Mouse (Mus musculus) ES-Bruce4 (cell line): ENCODE measurements around the gene Olfr173. TPM values are rescaled to one million over a fixed set of nuclear protein-coding genes. Genes with fewer than 3 reads are reported as not detected.

Source experiments
- H3K27ac ChIP-seq: 2 replicates; pipeline ENCODE4 v1.5.1; 2012; ENCODE audit warnings: low read length, inconsistent platforms; ENCODE audit not compliant: insufficient read depth
- H3K27me3 ChIP-seq: 2 replicates; pipeline ENCODE4 v1.6.1; 2012; ENCODE audit warnings: mild to moderate bottlenecking, low read length, inconsistent platforms; ENCODE audit not compliant: control insufficient read depth, poor library complexity, insufficient read depth, severe bottlenecking
- H3K36me3 ChIP-seq: 2 replicates; pipeline ENCODE4 v1.6.1; 2012; ENCODE audit warnings: inconsistent platforms, mild to moderate bottlenecking, low read length, moderate library complexity; ENCODE audit not compliant: control insufficient read depth, poor library complexity, insufficient read depth, severe bottlenecking
- H3K4me1 ChIP-seq: one replicate; pipeline ENCODE4 v1.8.1; 2011; ENCODE audit warnings: low read length; ENCODE audit not compliant: control insufficient read depth, insufficient read depth
- H3K4me3 ChIP-seq: 2 replicates; pipeline ENCODE4 v1.5.1; 2011; ENCODE audit warnings: low read depth, mild to moderate bottlenecking, low read length
- H3K9ac ChIP-seq: 2 replicates; pipeline ENCODE4 v1.6.1; 2012; ENCODE audit warnings: low read depth, mild to moderate bottlenecking, inconsistent platforms; ENCODE audit not compliant: poor library complexity, severe bottlenecking
- H3K9me3 ChIP-seq: replicated peaks from 2 replicates; pipeline ENCODE4 v1.6.1; 2012; ENCODE audit warnings: mild to moderate bottlenecking, low read length, inconsistent platforms; ENCODE audit not compliant: control insufficient read depth, poor library complexity, insufficient read depth, severe bottlenecking
- CTCF ChIP-seq: IDR thresholded peaks from one replicate; pipeline ENCODE4 v1.8.1; 2011; ENCODE audit warnings: low read depth, low read length
- EP300 ChIP-seq: IDR thresholded peaks from 2 replicates; pipeline ENCODE4 v1.6.1; 2011; ENCODE audit warnings: low read depth, low read length; ENCODE audit not compliant: insufficient read depth
- POLR2A ChIP-seq: IDR thresholded peaks from one replicate; pipeline ENCODE4 v1.8.1; 2011; ENCODE audit warnings: low read length; ENCODE audit not compliant: insufficient read depth
- polyA plus RNA-seq: library from polyadenylated mRNA; stranded (reverse); fragments of >200 nt; gene quantifications from 2 replicates; pipeline ENCODE4 v1.2.4, GENCODE M21; 2011; ENCODE audit warnings: low read depth; ENCODE audit not compliant: missing spikeins, insufficient read depth, insufficient read length

Olfr173 gene
- not detected in 2 replicates for polyA plus RNA-seq

- no peaks in the 10 kb centered on the region for H3K27me3 ChIP-seq
- no peaks in the 10 kb centered on the region for H3K4me1 ChIP-seq
Observed at GRCm38 (mm10) chr16:58800168-58800567, at the start of gene Olfr173. Gene Olfr173 (minus strand): TSS chr16:58800268.

GRCm38 (mm10) chr16:58826732-58827319, 26.8 kb upstream of the Olfr173 start, which contains the start of gene Olfr175-ps1:
Gene Olfr175-ps1 (minus strand): TSS chr16:58826782.
- no peak within 1 kb of the TSS for H3K9ac ChIP-seq
- no peaks in the 10 kb centered on the region for H3K36me3 ChIP-seq
- H3K27me3 ChIP-seq = no peaks in the 10 kb centered on the region
- H3K4me1 ChIP-seq = no peaks in the 10 kb centered on the region
- no peak within 1 kb of the TSS for H3K4me3 ChIP-seq
- no peak within 1 kb of the TSS for H3K27ac ChIP-seq
- TF ChIP-seq CTCF (no peak), EP300 (no peak), POLR2A (no peak)
- no peaks in the 10 kb centered on the region for H3K9me3 ChIP-seq

More at GRCm38 (mm10) chr16:58800168-58800567, at the start of gene Olfr173:
- Histone ChIP-seq H3K27ac (no peak within 1 kb of the TSS), H3K36me3 (no peaks in the 10 kb centered on the region), H3K9ac (no peak within 1 kb of the TSS), H3K9me3 (peaks cover 9% of the 10 kb centered on the region), H3K4me3 (no peak within 1 kb of the TSS)
- no peak for TF ChIP-seq POLR2A

- Histone ChIP-seq H3K9ac (no peak within 1 kb of the TSS), H3K27me3 (no peaks in the 10 kb centered on the region; the same call in 1 of the 2 replicates), H3K4me3 (no peak within 1 kb of the TSS), H3K4me1 (no peaks in the 10 kb centered on the region), H3K9me3 (no peaks in the 10 kb centered on the region), H3K27ac (no peak within 1 kb of the TSS), H3K36me3 (no peaks in the 10 kb centered on the region)
- TF ChIP-seq CTCF = no peak
- no peak for TF ChIP-seq EP300
- no peak for TF ChIP-seq POLR2A
Observed at GRCm38 (mm10) chr16:58763076-58763475, 37.0 kb downstream of the Olfr173 start, which contains the start of gene Olfr172. Gene Olfr172 (minus strand): TSS chr16:58763176.

- H3K9me3 ChIP-seq = no peaks in the 10 kb centered on the region
- H3K27ac ChIP-seq = no peak overlapping the region
- no peaks in the 10 kb centered on the region for H3K36me3 ChIP-seq
- H3K9ac ChIP-seq = no peak overlapping the region
- H3K4me3 ChIP-seq = no peak overlapping the region
- TF ChIP-seq CTCF = no peak
- TF ChIP-seq EP300 = no peak
- no peak for TF ChIP-seq POLR2A
- no peaks in the 10 kb centered on the region for H3K27me3 ChIP-seq
- H3K4me1 ChIP-seq = no peaks in the 10 kb centered on the region
Observed at GRCm38 (mm10) chr16:58756191-58756590, 43.9 kb downstream of the Olfr173 start.

GRCm38 (mm10) chr16:58751314-58751713, 48.8 kb downstream of the Olfr173 start:
- H3K27ac ChIP-seq = no peak overlapping the region
- no peaks in the 10 kb centered on the region for H3K36me3 ChIP-seq
- no peaks in the 10 kb centered on the region for H3K27me3 ChIP-seq
- no peaks in the 10 kb centered on the region for H3K9me3 ChIP-seq
- no peak overlapping the region for H3K4me3 ChIP-seq
- H3K4me1 ChIP-seq = no peaks in the 10 kb centered on the region
- no peak overlapping the region for H3K9ac ChIP-seq
- TF ChIP-seq POLR2A (no peak), EP300 (no peak), CTCF (no peak)

- TF ChIP-seq EP300 (no peak), POLR2A (no peak), CTCF (no peak)
- H3K9ac ChIP-seq = no peak overlapping the region
- no peak overlapping the region for H3K4me3 ChIP-seq
- no peaks in the 10 kb centered on the region for H3K4me1 ChIP-seq
- no peaks in the 10 kb centered on the region for H3K9me3 ChIP-seq
- no peak overlapping the region for H3K27ac ChIP-seq
- no peaks in the 10 kb centered on the region for H3K27me3 ChIP-seq
- no peaks in the 10 kb centered on the region for H3K36me3 ChIP-seq
Observed at GRCm38 (mm10) chr16:58746715-58747114, 53.4 kb downstream of the Olfr173 start.

Other genes with a start within 250 kb of the Olfr173 start
- not detected in 2 replicates for gene Gm813, start 183.3 kb downstream of the Olfr173 start, polyA plus RNA-seq
- gene E330017A01Rik, start 161.5 kb downstream of the Olfr173 start, polyA plus RNA-seq = not detected in 2 replicates
- gene Cpox, start 130.0 kb downstream of the Olfr173 start, polyA plus RNA-seq = 32.7 and 35.2 TPM in 2 replicates
- gene Gpr15, start 81.2 kb downstream of the Olfr173 start, polyA plus RNA-seq = not detected in 2 replicates
- 51.6 and 53.9 TPM in 2 replicates for gene Cldnd1, start 72.4 kb downstream of the Olfr173 start, polyA plus RNA-seq
- gene Olfr172, start 37.1 kb downstream of the Olfr173 start, polyA plus RNA-seq = not detected in 2 replicates
- not detected in 2 replicates for gene Olfr175-ps1, start 26.5 kb upstream of the Olfr173 start, polyA plus RNA-seq
- not detected in 2 replicates for gene Olfr177, start 74.5 kb upstream of the Olfr173 start, polyA plus RNA-seq
- gene Olfr178, start 91.8 kb upstream of the Olfr173 start, polyA plus RNA-seq = not detected in 2 replicates
- not detected in 2 replicates for gene Olfr181, start 128.5 kb upstream of the Olfr173 start, polyA plus RNA-seq
- gene Olfr180, start 129.1 kb upstream of the Olfr173 start, polyA plus RNA-seq = not detected in 2 replicates
- gene Olfr183, start 195.1 kb upstream of the Olfr173 start, polyA plus RNA-seq = not detected in 2 replicates
- not detected in 2 replicates for gene Olfr186, start 230.0 kb upstream of the Olfr173 start, polyA plus RNA-seq
- not detected in 2 replicates for gene Olfr187, start 239.5 kb upstream of the Olfr173 start, polyA plus RNA-seq